Mouse (Mus musculus): ENCODE results near the gene Cacna1c. TPM values are rescaled to one million over a fixed set of nuclear protein-coding genes. Genes with fewer than 3 reads are reported as not detected.
"Not testable (repeated sequence)": the region's sequence is repeated elsewhere in the genome, so short reads cannot be mapped to it uniquely, and the experiment has no call there.

The Cacna1c gene
- polyA plus RNA-seq, 1 experiment: not detected

- Histone ChIP-seq H3K79me2 (ENCODE audit: control insufficient read depth, insufficient read depth) (no peaks in the 10 kb centered on the region), H3K4me2 (ENCODE audit: low read depth) (no peak overlapping the region), H3K27me3 (ENCODE audit: control insufficient read depth, insufficient read depth, insufficient read length) (peaks cover 37% of the 10 kb centered on the region), H3ac (ENCODE audit: control insufficient read depth, insufficient read length) (no peak overlapping the region), H3K36me3 (ENCODE audit: control insufficient read depth, insufficient read depth) (no peaks in the 10 kb centered on the region), H3K4me3 (no peak overlapping the region)
- TF ChIP-seq MYOD1 (IDR thresholded peaks at IDR 0.05; ENCODE audit: control insufficient read depth in 1 of 3, insufficient read length in 2 of 3, low read depth in 2 of 3) (no peak), MAX (IDR thresholded peaks at IDR 0.05; ENCODE audit: low read depth) (no peak), POLR2A (IDR thresholded peaks at IDR 0.05; ENCODE audit: insufficient read length, low read depth) (no peak), TCF12 (IDR thresholded peaks at IDR 0.05; ENCODE audit: insufficient read depth, poor library complexity, severe bottlenecking) (no peak), TCF3 (IDR thresholded peaks at IDR 0.05; ENCODE audit: insufficient read length, low read depth) (no peak), REST (IDR thresholded peaks at IDR 0.05; ENCODE audit: insufficient read depth, insufficient read length) (no peak), CEBPB (IDR thresholded peaks at IDR 0.05; ENCODE audit: insufficient read depth, poor library complexity, severe bottlenecking) (no peak), POLR2AphosphoS2 (IDR thresholded peaks at IDR 0.05; ENCODE audit: insufficient read length, low read depth) (no peak), MYOG (IDR thresholded peaks at IDR 0.05; ENCODE audit: control insufficient read depth in 1 of 3, insufficient read depth in 1 of 3, insufficient read length in 2 of 3, low read depth in 2 of 3) (no peak), SRF (IDR thresholded peaks at IDR 0.05; ENCODE audit: control insufficient read depth, insufficient read length, low read depth) (no peak), E2F4 (IDR thresholded peaks at IDR 0.05; ENCODE audit: insufficient read depth) (no peak), USF1 (IDR thresholded peaks at IDR 0.05; ENCODE audit: low read depth) (no peak)
Observed at GRCm38 (mm10) chr6:118593377-118594061, 602.7 kb downstream of the Cacna1c start.

- no peaks in the 10 kb centered on the region for H3K36me3 ChIP-seq (ENCODE audit: control insufficient read depth, insufficient read depth)
- no peak for TF ChIP-seq USF1 (IDR thresholded peaks at IDR 0.05; ENCODE audit: low read depth)
- no peak for TF ChIP-seq POLR2AphosphoS2 (IDR thresholded peaks at IDR 0.05; ENCODE audit: insufficient read length, low read depth)
- TF ChIP-seq REST (IDR thresholded peaks at IDR 0.05; ENCODE audit: insufficient read depth, insufficient read length): no peak
- no peak for TF ChIP-seq POLR2A (IDR thresholded peaks at IDR 0.05; ENCODE audit: insufficient read length, low read depth)
- TF ChIP-seq CEBPB (IDR thresholded peaks at IDR 0.05; ENCODE audit: insufficient read depth, poor library complexity, severe bottlenecking): no peak
- no peak for TF ChIP-seq MYOG (IDR thresholded peaks at IDR 0.05; ENCODE audit: control insufficient read depth in 1 of 3, insufficient read depth in 1 of 3, insufficient read length in 2 of 3, low read depth in 2 of 3)
- no peak for TF ChIP-seq MYOD1 (IDR thresholded peaks at IDR 0.05; ENCODE audit: control insufficient read depth in 1 of 3, insufficient read length in 2 of 3, low read depth in 2 of 3)
- no peak for TF ChIP-seq SRF (IDR thresholded peaks at IDR 0.05; ENCODE audit: control insufficient read depth, insufficient read length, low read depth)
- no peak for TF ChIP-seq TCF3 (IDR thresholded peaks at IDR 0.05; ENCODE audit: insufficient read length, low read depth)
- TF ChIP-seq TCF12 (IDR thresholded peaks at IDR 0.05; ENCODE audit: insufficient read depth, poor library complexity, severe bottlenecking): no peak
- no peak for TF ChIP-seq MAX (IDR thresholded peaks at IDR 0.05; ENCODE audit: low read depth)
Observed at GRCm38 (mm10) chr6:118592662-118593376, 603.4 kb downstream of the Cacna1c start.

GRCm38 (mm10) chr6:118578741-118579140 is 617.5 kb downstream of the Cacna1c start:
- H3K27me3 ChIP-seq (ENCODE audit: control insufficient read depth, insufficient read depth, insufficient read length); H3K36me3 ChIP-seq (ENCODE audit: control insufficient read depth, insufficient read depth); H3K4me2 ChIP-seq (ENCODE audit: low read depth); H3K4me3 ChIP-seq; H3ac ChIP-seq (ENCODE audit: control insufficient read depth, insufficient read length); H3K79me2 ChIP-seq (ENCODE audit: control insufficient read depth, insufficient read depth): not testable (repeated sequence)

More at GRCm38 (mm10) chr6:118592662-118593376, 603.4 kb downstream of the Cacna1c start:
- Histone ChIP-seq H3K4me3 (no peak overlapping the region), H3ac (ENCODE audit: control insufficient read depth, insufficient read length) (no peak overlapping the region), H3K27me3 (ENCODE audit: control insufficient read depth, insufficient read depth, insufficient read length) (peaks cover 34% of the 10 kb centered on the region), H3K79me2 (ENCODE audit: control insufficient read depth, insufficient read depth) (no peaks in the 10 kb centered on the region), H3K4me2 (ENCODE audit: low read depth) (no peak overlapping the region)

- Histone ChIP-seq H3K4me2 (ENCODE audit: low read depth) (no peak overlapping the region), H3K4me3 (no peak overlapping the region), H3K36me3 (ENCODE audit: control insufficient read depth, insufficient read depth) (no peaks in the 10 kb centered on the region), H3K79me2 (ENCODE audit: control insufficient read depth, insufficient read depth) (no peaks in the 10 kb centered on the region), H3ac (ENCODE audit: control insufficient read depth, insufficient read length) (no peak overlapping the region), H3K27me3 (ENCODE audit: control insufficient read depth, insufficient read depth, insufficient read length) (no peaks in the 10 kb centered on the region)
- TF ChIP-seq TCF3 (IDR thresholded peaks at IDR 0.05; ENCODE audit: insufficient read length, low read depth) (no peak), USF1 (IDR thresholded peaks at IDR 0.05; ENCODE audit: low read depth) (no peak), TCF12 (IDR thresholded peaks at IDR 0.05; ENCODE audit: insufficient read depth, poor library complexity, severe bottlenecking) (no peak), MAX (IDR thresholded peaks at IDR 0.05; ENCODE audit: low read depth) (no peak), MYOG (IDR thresholded peaks at IDR 0.05; ENCODE audit: control insufficient read depth in 1 of 3, insufficient read depth in 1 of 3, insufficient read length in 2 of 3, low read depth in 2 of 3) (no peak), E2F4 (IDR thresholded peaks at IDR 0.05; ENCODE audit: insufficient read depth) (no peak), POLR2AphosphoS2 (IDR thresholded peaks at IDR 0.05; ENCODE audit: insufficient read length, low read depth) (no peak), CEBPB (IDR thresholded peaks at IDR 0.05; ENCODE audit: insufficient read depth, poor library complexity, severe bottlenecking) (no peak), MYOD1 (IDR thresholded peaks at IDR 0.05; ENCODE audit: control insufficient read depth in 1 of 3, insufficient read length in 2 of 3, low read depth in 2 of 3) (no peak), POLR2A (IDR thresholded peaks at IDR 0.05; ENCODE audit: insufficient read length, low read depth) (no peak), REST (IDR thresholded peaks at IDR 0.05; ENCODE audit: insufficient read depth, insufficient read length) (no peak), SRF (IDR thresholded peaks at IDR 0.05; ENCODE audit: control insufficient read depth, insufficient read length, low read depth) (no peak)
Observed at GRCm38 (mm10) chr6:118574351-118574750, 621.9 kb downstream of the Cacna1c start.

Measured in myocyte (in vitro differentiated cells).